Mouse (Mus musculus): ENCODE data around the gene Arid5b.

The Arid5b gene

GRCm38 (mm10) chr10:68164723-68165706 lies 113.5 kb downstream of the Arid5b start:
- DNase-seq (ENCODE audit: low spot score in 2 of 2) = no peak

GRCm38 (mm10) chr10:68164137-68164536 lies 114.4 kb downstream of the Arid5b start:
- no peak for DNase-seq (ENCODE audit: low spot score in 2 of 2)

- no peak for DNase-seq (ENCODE audit: low spot score in 2 of 2)
Measured at GRCm38 (mm10) chr10:68159759-68160158, 118.8 kb downstream of the Arid5b start.

- DNase-seq (ENCODE audit: low spot score in 2 of 2) = no peak
Measured at GRCm38 (mm10) chr10:68158555-68158954, 120.0 kb downstream of the Arid5b start.

- no peak for DNase-seq (ENCODE audit: low spot score in 2 of 2)
Measured at GRCm38 (mm10) chr10:68157511-68157910, 121.0 kb downstream of the Arid5b start.

DNA sequence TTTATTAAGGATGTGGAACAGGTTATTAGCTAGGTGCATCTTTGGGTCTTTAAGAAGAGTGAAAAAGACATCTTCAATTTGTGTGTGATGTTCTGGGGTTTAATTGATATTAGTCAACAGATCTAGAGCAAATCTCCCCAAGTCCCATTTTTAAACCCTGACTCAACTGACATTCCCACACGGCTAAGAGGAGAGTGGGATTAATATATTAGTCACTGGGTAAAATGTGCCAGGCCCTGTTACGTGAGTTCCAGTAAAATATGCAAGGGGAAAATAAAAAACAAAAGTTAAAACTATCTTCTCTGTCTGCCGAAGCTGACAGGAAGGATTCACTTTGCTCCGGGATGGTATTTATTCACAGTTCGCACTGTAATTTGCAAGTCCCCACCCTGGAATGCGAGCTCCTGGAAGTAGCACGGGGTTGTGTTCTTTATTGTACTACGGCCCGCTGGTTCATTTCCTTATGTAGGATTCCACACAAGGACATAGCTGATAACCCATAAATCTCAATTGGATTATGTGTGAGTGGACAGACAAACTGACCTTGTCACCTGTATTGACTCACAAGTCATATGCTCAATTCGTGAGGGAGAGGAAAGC lies 121.8 kb downstream of the Arid5b start:
- DNase-seq (ENCODE audit: low spot score in 2 of 2) = no peak

DNA sequence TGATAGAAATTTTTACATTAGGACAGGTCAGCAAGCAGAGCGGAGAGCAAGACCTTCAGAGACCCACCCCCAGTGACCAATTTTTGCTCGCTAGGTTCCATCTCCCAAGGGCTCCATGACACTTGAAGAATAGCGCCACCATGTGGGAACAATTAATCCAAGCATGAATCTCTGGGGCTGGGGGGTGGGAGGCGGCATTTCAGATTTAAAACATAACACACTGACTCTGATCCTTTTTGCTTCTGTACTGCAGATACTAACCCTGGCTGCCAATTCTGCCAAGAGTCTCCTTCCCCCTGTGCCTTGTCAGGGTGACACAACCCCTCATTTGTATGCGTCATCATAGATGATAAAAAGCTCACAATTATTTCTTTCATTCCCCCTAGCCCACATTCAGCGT lies 122.4 kb downstream of the Arid5b start:
- DNase-seq (ENCODE audit: low spot score in 2 of 2) = no peak

DNA sequence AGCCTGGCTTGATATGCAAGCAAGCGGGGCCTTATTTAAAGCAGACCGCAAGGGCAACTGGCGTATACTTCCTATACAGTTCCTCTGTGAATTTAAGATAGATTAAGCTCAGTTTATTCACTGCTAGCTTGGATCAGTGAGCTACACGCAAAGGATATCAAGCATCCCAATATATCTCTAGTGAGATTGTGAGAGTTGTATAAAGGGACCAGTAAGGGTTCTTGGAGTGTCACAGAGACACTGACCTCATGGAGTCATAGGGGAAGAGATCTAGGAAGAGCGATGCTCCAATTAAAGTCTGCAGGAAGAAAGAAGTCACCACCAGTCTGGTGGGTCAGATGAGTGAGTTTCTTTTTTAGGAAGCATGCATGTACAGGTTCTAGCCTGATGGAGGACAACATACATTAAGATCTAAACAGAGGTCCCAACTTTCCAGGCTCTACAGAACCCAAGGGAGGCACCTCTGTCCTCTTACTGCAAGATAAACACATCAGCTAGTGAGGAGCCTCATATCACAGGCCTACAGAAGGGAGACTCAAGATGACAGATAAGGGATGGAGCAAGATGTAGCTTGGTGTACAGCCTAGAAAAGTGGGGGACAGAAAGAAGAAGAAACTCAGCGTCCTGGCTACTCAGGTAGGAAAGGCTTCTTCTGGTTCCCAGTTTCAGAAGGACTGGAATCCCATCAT lies 123.0 kb downstream of the Arid5b start:
- no peak for DNase-seq (ENCODE audit: low spot score in 2 of 2)

DNA sequence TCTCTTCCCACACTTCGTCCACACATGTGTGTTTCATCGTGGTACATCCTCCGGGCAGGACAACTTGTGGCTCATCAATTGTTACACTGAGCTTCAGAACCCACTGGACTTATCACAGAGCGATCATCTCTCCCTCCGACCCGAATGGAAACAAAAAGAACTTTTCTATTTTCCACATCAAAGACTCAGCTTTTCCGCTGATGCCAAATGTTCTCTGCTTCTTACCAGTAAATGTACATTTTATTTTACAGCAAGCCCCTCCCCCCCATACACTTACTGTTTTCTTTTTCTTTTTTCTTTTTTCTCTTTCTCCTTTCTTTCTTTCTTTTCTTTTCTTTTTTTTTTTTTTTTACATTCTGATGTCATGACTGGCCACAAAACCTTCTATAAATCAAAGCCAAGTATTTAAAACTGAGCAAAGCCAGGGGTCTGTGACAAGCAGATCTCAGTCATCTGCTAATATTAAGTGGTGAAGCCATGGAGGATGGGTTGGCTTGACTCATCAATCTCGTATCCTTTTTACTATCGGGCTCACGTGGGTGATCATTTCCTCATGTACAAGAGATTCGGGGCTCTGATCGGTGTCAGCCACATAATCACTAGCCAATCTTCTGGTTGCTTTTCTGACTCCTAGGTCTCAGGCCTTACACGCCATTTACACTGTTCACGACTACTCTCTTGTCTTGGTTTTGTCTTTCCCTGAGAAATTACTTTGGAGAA lies 124.3 kb downstream of the Arid5b start:
- DNase-seq (ENCODE audit: low spot score in 2 of 2) = no peak

DNA sequence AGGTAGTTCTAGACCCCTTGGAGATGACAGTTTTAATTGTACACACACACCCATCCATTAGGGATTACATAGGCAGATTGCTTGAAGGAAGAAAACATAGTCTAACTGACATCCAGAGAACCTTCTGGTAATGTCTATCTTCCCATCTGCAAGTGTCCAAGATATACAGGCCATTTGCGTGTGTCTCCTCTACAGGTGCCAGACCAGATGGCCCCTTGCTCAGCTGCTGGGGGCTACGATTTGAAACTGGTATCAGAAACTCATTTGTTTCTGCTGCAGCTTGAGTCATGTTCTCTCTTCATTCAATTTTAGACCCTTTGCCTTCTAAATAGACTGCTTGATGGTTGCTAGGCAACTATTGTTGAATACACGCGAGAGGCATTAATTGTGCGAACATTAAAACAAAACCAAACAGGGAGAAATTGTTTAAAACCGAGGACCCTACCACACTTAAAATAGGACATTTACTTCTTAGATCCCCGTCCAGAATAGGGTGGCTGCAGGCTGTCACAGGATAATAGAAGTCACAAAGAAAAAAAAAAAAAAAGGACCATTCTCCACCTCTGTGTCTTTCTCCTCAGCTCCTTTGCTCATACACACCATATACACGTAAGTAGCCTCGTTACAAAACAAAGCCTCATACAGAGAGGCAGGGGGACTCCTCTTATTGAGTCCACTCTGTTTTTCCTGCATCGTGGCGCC lies 125.0 kb downstream of the Arid5b start:
- no peak for DNase-seq (ENCODE audit: low spot score in 2 of 2)

- no peak for DNase-seq (ENCODE audit: low spot score in 2 of 2)
Measured at GRCm38 (mm10) chr10:68148495-68148894, 130.0 kb downstream of the Arid5b start.

GRCm38 (mm10) chr10:68147730-68148129 lies 130.8 kb downstream of the Arid5b start:
- DNase-seq (ENCODE audit: low spot score in 2 of 2) = no peak

GRCm38 (mm10) chr10:68146842-68147241 lies 131.7 kb downstream of the Arid5b start:
- DNase-seq (ENCODE audit: low spot score in 2 of 2) = no peak

DNA sequence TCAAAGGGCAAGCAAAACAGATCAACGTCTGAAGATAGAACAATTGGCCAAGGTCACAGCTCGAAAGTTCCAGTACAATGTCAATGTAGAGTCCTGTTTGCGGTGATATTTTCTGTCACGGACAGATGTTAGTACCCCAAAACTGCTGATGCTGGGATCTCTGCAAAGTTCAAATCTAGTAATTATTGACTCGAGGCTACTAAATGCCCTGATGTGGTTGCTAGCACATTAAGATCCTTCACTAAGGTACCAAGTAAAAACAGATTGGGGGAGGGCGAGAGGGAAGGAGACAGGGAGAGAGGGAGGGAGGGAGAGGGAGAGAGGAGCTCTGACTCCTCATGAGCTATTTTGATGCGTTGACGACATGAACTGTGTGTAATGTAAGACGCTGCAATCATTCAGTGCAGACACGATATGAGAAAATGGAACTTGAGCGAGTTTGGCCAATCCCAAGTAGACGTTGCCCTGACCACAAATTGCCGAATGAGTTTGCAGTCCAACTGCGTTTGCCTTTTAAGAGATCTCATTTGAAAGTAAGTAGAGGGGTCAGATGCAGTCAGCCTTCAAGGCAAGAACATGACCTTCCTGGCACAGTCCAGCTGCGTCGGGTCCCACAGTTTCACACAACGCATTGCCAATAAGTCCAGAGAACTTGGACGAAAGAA lies 133.1 kb downstream of the Arid5b start:
- DNase-seq (ENCODE audit: low spot score in 2 of 2) = no peak

DNA sequence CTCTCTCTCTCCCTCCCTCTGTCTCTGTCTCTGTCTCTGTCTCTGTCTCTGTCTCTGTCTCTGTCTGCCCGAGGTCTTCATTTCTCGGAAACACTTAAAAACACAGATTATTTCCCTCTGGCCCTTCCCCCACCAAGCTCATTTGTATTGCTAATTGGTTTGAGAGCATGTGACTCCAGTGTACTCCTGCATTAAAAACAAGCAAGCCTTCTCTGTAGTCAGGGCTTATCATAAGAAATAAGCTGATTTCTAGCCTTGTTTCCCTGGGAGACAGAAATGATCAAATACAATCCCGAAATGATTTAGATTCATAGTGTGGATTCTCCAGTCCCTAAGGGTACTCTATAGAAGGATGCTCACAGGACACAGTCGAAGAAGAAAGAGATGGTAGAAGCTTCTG lies 136.0 kb downstream of the Arid5b start:
- no peak for DNase-seq (ENCODE audit: low spot score in 2 of 2)

DNA sequence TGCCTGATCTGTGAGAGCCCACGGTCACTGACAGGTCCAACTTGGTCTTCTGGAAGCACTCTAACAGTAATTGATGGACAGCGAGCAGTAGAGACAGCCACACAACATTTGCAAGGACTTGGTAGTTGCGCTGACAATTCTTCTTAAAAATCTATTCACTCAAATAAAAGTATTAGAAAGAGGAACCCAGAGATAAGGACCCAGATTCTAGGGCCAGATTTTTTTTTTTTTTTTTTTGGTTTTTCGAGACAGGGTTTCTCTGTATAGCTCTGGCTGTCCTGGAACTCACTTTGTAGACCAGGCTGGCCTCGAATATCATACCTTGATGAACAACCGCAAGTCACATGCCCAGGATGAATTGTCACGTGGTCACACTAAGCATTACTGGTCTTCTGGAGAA lies 137.0 kb downstream of the Arid5b start:
- DNase-seq (ENCODE audit: low spot score in 2 of 2) = no peak

DNA sequence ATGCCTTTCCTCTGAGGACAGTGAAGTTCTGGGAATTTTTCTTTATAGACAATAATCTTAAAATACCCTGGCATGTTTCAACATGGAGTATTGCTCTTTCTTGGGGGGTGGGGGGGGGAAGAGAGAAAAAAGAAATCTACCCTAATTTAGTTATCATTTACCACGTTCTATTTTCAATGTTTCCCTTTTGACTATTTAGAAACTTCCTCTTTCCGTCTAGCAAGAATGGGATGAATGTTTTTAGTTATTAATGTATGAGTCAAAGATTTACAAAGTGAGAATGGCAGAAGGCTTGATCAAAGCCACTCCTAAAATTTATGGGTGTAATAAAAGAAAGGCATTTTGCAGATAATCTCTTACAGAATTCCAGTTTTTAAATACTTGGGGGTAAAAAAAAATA lies 137.7 kb downstream of the Arid5b start:
- DNase-seq (ENCODE audit: low spot score in 2 of 2) = no peak

GRCm38 (mm10) chr10:68140306-68140705 lies 138.2 kb downstream of the Arid5b start:
- DNase-seq (ENCODE audit: low spot score in 2 of 2) = no peak

- no peak for DNase-seq (ENCODE audit: low spot score in 2 of 2)
Measured at GRCm38 (mm10) chr10:68138123-68138522, 140.4 kb downstream of the Arid5b start.

- no peak for DNase-seq (ENCODE audit: low spot score in 2 of 2)
Measured at GRCm38 (mm10) chr10:68137151-68137833, 141.2 kb downstream of the Arid5b start.
